Mouse (Mus musculus) intestine, embryonic 16.5 days (tissue): Measurements from ENCODE around the gene Nprl2. TPM values are rescaled to one million over a fixed set of nuclear protein-coding genes. Genes with fewer than 3 reads are reported as not detected.

Experiments used
- ATAC-seq: fragments of 200-750 bp; cut with Nextera tagmentation; 2 replicates; pipeline ENCODE4 v1.8.0; 2017; ENCODE audit warnings: moderate TSS enrichment, moderate library complexity
- H3K27ac ChIP-seq: fragments of 300-500 bp; sonication (generic); 2 replicates; pipeline ENCODE4 v1.5.1; 2014; ENCODE audit warnings: mild to moderate bottlenecking, low read length
- H3K27me3 ChIP-seq: fragments of 300-500 bp; sonication (generic); replicated peaks from 2 replicates; pipeline ENCODE4 v1.6.1; 2014; ENCODE audit warnings: low read length, control low read depth, mixed read lengths; ENCODE audit not compliant: control insufficient read depth, insufficient read depth
- H3K36me3 ChIP-seq: fragments of 300-500 bp; sonication (generic); 2 replicates; pipeline ENCODE4 v1.6.1; 2014; ENCODE audit warnings: low read length, control low read depth; ENCODE audit not compliant: control insufficient read depth, insufficient read depth
- H3K4me1 ChIP-seq: fragments of 300-500 bp; sonication (generic); 2 replicates; pipeline ENCODE4 v1.6.1; 2014; ENCODE audit warnings: low read length, control low read depth, mixed read lengths; ENCODE audit not compliant: control insufficient read depth, insufficient read depth
- H3K4me2 ChIP-seq: fragments of 300-500 bp; sonication (generic); 2 replicates; pipeline ENCODE4 v1.6.1; 2014; ENCODE audit warnings: low read depth, low read length, control low read depth
- H3K4me3 ChIP-seq: fragments of 300-500 bp; sonication (generic); 2 replicates; pipeline ENCODE4 v1.5.1; 2014; ENCODE audit warnings: mild to moderate bottlenecking, low read length
- H3K9ac ChIP-seq: fragments of 300-500 bp; sonication (generic); 2 replicates; pipeline ENCODE4 v1.6.1; 2014; ENCODE audit warnings: low read depth, low read length
- H3K9me3 ChIP-seq: fragments of 300-500 bp; sonication (generic); 2 replicates; pipeline ENCODE4 v1.6.1; 2016; ENCODE audit warnings: low read length, control low read depth; ENCODE audit not compliant: control insufficient read depth
- WGBS: fragments of 180-500 bp; shearing (Covaris S2); extraction: QIAGEN DNeasy Blood & Tissue Kit; methylation state at CpG from one replicate; pipeline ENCODE4 v1.1.7; 2014; 5-methylcytosine and 5-hydroxymethylcytosine counted together
- polyA plus RNA-seq: library from polyadenylated mRNA; unstranded; fragments of >200 nt; fragmentation: Nextera tagmentation; extraction: Ambion mirVana; gene quantifications from 2 replicates; pipeline ENCODE4 v1.2.1, GENCODE M21; 2015

Gene Nprl2
- polyA plus RNA-seq, 1 experiment from 2014 or later: 39.1 TPM

- Histone ChIP-seq H3K36me3 (no peaks in the 10 kb centered on the region), H3K27me3 (no peaks in the 10 kb centered on the region), H3K9ac (no peak overlapping the region), H3K4me1 (no peaks in the 10 kb centered on the region), H3K27ac (no peak overlapping the region), H3K9me3 (no peaks in the 10 kb centered on the region), H3K4me2 (no peak overlapping the region), H3K4me3 (no peak overlapping the region)
- WGBS: 82% methylated on average over 14 of the region's 14 CpGs
- no peak for ATAC-seq
These were observed 31.5 kb upstream of the Nprl2 start for GRCm38 (mm10) chr9:107510384-107511100.

DNA sequence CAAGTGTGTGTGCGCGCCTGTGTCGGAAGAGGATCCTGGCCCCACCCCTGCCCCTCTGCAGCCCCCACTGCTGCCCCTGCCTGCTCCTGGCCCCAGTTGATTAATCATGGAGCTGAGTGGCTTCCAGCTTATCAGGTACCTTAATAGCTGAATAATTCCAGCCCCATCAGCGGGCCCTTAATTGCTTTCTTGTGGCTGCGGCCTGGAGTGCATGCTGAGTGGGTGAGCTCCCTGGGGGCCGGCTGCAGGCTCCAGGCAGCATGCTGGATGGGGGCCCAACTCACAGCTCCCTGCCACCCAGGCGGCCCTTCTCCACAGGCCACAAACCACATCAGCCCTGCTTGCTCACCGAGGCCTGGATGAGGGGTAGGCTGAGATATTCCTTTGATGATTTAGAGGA lies 30.6 kb upstream of the Nprl2 start:
- ATAC-seq: no peak
- 60% methylated on average over 8 of the region's 8 CpGs for WGBS

GRCm38 (mm10) chr9:107512326-107512725 lies 29.7 kb upstream of the Nprl2 start:
- ATAC-seq: no peak
- Histone ChIP-seq H3K4me1 (no peaks in the 10 kb centered on the region), H3K4me2 (no peak overlapping the region), H3K27ac (no peak overlapping the region), H3K9me3 (no peaks in the 10 kb centered on the region), H3K27me3 (no peaks in the 10 kb centered on the region), H3K4me3 (no peak overlapping the region), H3K9ac (no peak overlapping the region), H3K36me3 (no peaks in the 10 kb centered on the region)
- 74% methylated on average over 16 of the region's 16 CpGs for WGBS

More for the DNA sequence above, 30.6 kb upstream of the Nprl2 start:
- H3K27me3 ChIP-seq: no peaks in the 10 kb centered on the region
- H3K27ac ChIP-seq: no peak overlapping the region
- no peaks in the 10 kb centered on the region for H3K9me3 ChIP-seq
- H3K4me1 ChIP-seq: no peaks in the 10 kb centered on the region
- H3K9ac ChIP-seq: no peak overlapping the region
- H3K4me3 ChIP-seq: no peak overlapping the region
- H3K36me3 ChIP-seq: no peaks in the 10 kb centered on the region
- no peak overlapping the region for H3K4me2 ChIP-seq

GRCm38 (mm10) chr9:107514303-107514955 lies 27.6 kb upstream of the Nprl2 start:
- H3K9me3 ChIP-seq: no peaks in the 10 kb centered on the region
- no peaks in the 10 kb centered on the region for H3K36me3 ChIP-seq
- H3K27me3 ChIP-seq: no peaks in the 10 kb centered on the region
- H3K4me1 ChIP-seq: no peaks in the 10 kb centered on the region
- H3K4me2 ChIP-seq: no peak overlapping the region
- no peak overlapping the region for H3K4me3 ChIP-seq
- 16% methylated on average over 14 of the region's 14 CpGs for WGBS
- no peak overlapping the region for H3K27ac ChIP-seq
- ATAC-seq: peak; percentile 53
- no peak overlapping the region for H3K9ac ChIP-seq

DNA sequence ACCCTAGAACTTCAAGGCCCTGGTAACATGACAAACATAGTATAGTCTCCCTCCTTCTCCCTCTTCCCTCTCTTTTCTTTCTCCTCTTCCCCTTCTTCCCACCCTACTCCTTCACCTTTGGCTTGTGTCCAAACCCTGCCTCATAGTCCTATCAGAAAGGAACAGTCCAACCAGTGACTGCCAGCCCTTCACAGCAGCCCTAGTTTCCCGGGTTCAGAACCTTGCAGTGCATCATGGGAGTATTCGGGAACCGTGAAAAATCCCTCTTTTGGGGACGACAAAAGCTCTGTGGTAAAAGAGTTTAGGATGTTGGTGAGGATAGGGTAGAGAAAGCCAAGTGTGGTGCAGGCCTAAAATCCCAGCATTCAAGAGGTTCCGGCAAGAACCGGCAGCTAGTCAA lies 21.7 kb upstream of the Nprl2 start:
- no peak overlapping the region for H3K27ac ChIP-seq
- H3K36me3 ChIP-seq: no peaks in the 10 kb centered on the region
- no peak overlapping the region for H3K4me2 ChIP-seq
- no peaks in the 10 kb centered on the region for H3K9me3 ChIP-seq
- H3K4me3 ChIP-seq: no peak overlapping the region
- ATAC-seq: no peak
- H3K27me3 ChIP-seq: peaks cover 4% of the 10 kb centered on the region; the same call in 1 of the 2 replicates
- H3K4me1 ChIP-seq: peaks cover 24% of the 10 kb centered on the region
- H3K9ac ChIP-seq: no peak overlapping the region
- 68% methylated on average over 6 of the region's 6 CpGs for WGBS

- H3K9ac ChIP-seq: 0 out of 2 replicates have a peak overlapping the region, but pooled peaks have one; percentile 60
- H3K4me3 ChIP-seq: no peak overlapping the region
- ATAC-seq: no peak
- WGBS: 41% methylated on average over 5 of the region's 5 CpGs
- H3K9me3 ChIP-seq: no peaks in the 10 kb centered on the region
- H3K27ac ChIP-seq: no peak overlapping the region
- H3K4me2 ChIP-seq: peak overlapping the region; percentile 53; the same call in 1 of the 2 replicates
- peaks cover 24% of the 10 kb centered on the region for H3K4me1 ChIP-seq
- H3K36me3 ChIP-seq: no peaks in the 10 kb centered on the region
- H3K27me3 ChIP-seq: peaks cover 5% of the 10 kb centered on the region
These were observed 20.8 kb upstream of the Nprl2 start for GRCm38 (mm10) chr9:107521190-107521589.

DNA sequence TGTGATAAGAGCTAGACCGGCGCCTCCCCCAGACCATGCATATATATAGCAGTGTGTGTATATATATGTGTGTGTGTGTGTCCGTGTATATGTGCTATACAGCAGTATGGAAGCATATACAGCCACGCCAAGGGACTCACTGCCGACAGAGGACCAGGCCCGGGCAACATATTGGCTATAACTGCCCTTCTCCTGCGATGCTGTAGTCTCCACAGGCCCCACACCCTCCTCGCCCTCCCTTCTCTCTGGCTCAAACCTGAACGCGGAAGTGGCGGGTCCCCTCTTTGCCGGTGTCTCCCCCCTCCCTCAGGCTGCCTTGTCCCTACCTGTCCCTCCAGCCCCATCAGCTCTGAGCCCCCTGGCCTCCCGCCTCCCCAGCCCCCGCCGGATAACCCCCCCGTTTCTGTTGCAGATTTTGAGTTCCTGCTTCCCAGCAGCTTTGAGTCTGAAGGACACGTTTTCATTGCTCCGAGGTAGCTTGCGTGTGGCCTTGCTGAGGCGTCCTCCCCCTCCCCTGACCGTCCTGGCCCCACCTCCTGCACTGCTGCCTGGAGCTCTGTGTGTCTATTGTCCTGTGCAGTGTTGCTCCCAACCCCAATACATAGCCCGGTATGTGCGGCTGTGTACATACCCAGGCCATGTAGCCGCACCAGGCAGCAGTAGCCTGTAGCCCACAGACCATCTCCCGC lies 20.2 kb upstream of the Nprl2 start:
- WGBS: 16% methylated on average over 25 of the region's 25 CpGs
- H3K36me3 ChIP-seq: no peaks in the 10 kb centered on the region
- no peaks in the 10 kb centered on the region for H3K9me3 ChIP-seq
- peak overlapping the region; percentile 31 for H3K4me3 ChIP-seq
- peak overlapping the region; percentile 53 for H3K4me2 ChIP-seq
- no peak overlapping the region for H3K27ac ChIP-seq
- H3K27me3 ChIP-seq: peaks cover 7% of the 10 kb centered on the region
- peak; percentile 50 for ATAC-seq
- H3K9ac ChIP-seq: peak overlapping the region; percentile 60
- peaks cover 28% of the 10 kb centered on the region for H3K4me1 ChIP-seq

- Histone ChIP-seq H3K27me3 (peaks cover 10% of the 10 kb centered on the region), H3K4me2 (peak overlapping the region; percentile 53), H3K4me3 (peak overlapping the region; percentile 31), H3K9ac (peak overlapping the region; percentile 60), H3K27ac (no peak overlapping the region), H3K9me3 (no peaks in the 10 kb centered on the region), H3K36me3 (no peaks in the 10 kb centered on the region), H3K4me1 (peaks cover 28% of the 10 kb centered on the region)
- 34% methylated on average over 2 of the region's 2 CpGs for WGBS
- ATAC-seq: no peak
These were observed 19.7 kb upstream of the Nprl2 start for GRCm38 (mm10) chr9:107522400-107522711.

GRCm38 (mm10) chr9:107526198-107527026 lies 15.6 kb upstream of the Nprl2 start:
- Histone ChIP-seq H3K4me3 (peak overlapping the region; percentile 49), H3K36me3 (no peaks in the 10 kb centered on the region), H3K4me2 (peak overlapping the region; percentile 88), H3K9me3 (no peaks in the 10 kb centered on the region), H3K27ac (no peak overlapping the region), H3K9ac (peak overlapping the region; percentile 61), H3K27me3 (peaks cover 14% of the 10 kb centered on the region), H3K4me1 (peaks cover 21% of the 10 kb centered on the region)
- WGBS: 6% methylated on average over 44 of the region's 44 CpGs
- ATAC-seq: peak; percentile 76
